Mouse (Mus musculus) leukemia stem cell, adult 10-12 weeks (primary cell): ENCODE measurements around the gene Naip1. TPM values are rescaled to one million over a fixed set of nuclear protein-coding genes. Genes with fewer than 3 reads are reported as not detected.

Source experiments
- polyA plus RNA-seq: library from polyadenylated mRNA; stranded (reverse); fragments of >175 nt; gene quantifications from 2 replicates; pipeline ENCODE4 v1.2.3, GENCODE M21; 2012; ENCODE audit warnings: low replicate concordance

Naip1 gene
- polyA plus RNA-seq = not detected in 2 replicates

DNA sequence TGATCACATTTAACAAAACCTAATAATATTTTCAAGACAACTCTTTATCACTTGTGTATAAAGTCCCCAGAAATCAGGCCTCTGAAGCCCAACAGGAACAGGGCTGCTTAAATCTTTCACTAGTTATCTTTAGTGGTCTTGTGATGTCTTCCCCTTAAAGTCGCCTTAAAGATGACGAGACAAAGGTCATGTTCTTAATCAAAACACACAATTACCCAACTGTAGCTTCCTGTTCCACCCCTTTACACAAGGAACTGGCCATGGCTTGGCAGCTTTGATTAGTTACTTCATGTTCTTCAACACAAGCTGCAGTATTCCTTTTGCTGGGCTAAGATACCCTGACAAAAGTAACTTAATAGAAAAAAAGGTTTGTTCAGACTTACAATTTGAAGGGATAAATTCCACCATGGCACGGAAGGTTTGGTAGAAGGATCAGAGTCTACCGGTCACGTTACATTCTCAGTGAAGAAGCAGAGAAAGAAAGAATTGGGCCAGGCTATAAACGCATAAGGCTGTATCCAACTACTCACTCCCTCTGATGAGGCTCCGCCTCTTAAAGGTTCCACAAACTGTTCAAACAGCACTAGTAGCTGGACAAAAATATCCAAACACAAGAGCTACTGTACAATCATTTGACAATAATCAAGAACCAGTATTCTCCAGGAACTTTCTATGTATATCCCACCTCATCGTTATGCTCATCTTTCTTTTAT, at the start of gene Naip1:
TSS of gene Naip1 (minus strand) at position 455 of the 713 bp plus-strand sequence.

DNA sequence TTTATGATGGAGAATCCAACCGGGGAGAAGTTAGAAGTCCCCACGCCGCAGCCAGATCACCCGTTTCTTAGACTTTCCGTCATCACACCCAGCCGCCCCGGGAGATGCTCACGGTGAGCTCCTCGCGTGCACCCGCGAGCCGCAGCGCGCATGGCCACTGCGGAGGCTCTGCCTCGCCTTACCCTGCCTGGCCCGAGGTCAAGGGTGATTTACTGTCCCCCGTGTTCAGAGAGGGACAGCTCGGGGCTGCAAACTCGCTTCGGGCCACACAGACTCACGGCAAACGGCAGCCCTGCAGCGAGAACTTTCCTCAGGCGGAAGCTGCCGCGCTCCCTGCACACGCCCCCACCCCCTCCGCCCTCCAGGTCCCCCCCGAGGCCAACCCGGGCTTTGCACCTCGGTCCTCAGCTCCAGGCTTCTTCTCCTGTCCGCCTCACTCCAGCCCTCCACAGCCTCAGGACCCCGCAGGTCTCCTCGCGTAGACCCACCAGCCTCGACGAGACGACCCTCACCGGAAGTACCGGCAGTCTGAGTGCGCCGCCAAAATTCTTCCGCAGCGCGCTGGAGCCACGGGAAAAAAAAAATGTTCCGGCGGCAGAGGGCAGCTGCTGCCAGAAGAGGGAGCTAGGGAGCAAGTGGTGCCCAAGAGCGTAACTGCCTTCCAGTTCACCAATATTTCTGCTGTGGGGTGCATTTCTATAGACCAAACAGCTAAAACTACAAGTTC, 39.6 kb upstream of the Naip1 start, which contains the start of gene Gtf2h2:
TSS of gene Gtf2h2 (minus strand) at position 519 of the 727 bp plus-strand sequence.

Other genes with a start within 250 kb of the Naip1 start
- gene Naip5, start 206.5 kb downstream of the Naip1 start, polyA plus RNA-seq = 0.05 and 0.14 TPM in 2 replicates
- gene Naip6, start 135.2 kb downstream of the Naip1 start, polyA plus RNA-seq = 0.05 TPM in 1 of 2 replicates, not detected in the other
- 8.7 and 13.6 TPM in 2 replicates for gene Gtf2h2, start 39.7 kb upstream of the Naip1 start, polyA plus RNA-seq
- 0.07 TPM in 1 of 2 replicates, not detected in the other for gene Ocln, start 99.8 kb upstream of the Naip1 start, polyA plus RNA-seq
- 0.08 and 0.20 TPM in 2 replicates for gene Marveld2, start 164.1 kb upstream of the Naip1 start, polyA plus RNA-seq
- gene Ak6, start 198.1 kb upstream of the Naip1 start, polyA plus RNA-seq = 13.4 and 23.8 TPM in 2 replicates
- gene Rad17, start 198.2 kb upstream of the Naip1 start, polyA plus RNA-seq = 16.3 and 17.7 TPM in 2 replicates
- 2.6 and 13.8 TPM in 2 replicates for gene Taf9, start 198.7 kb upstream of the Naip1 start, polyA plus RNA-seq
- 0.13 TPM in 1 of 2 replicates, not detected in the other for gene Ccdc125, start 216.8 kb upstream of the Naip1 start, polyA plus RNA-seq